Mouse (Mus musculus): Measurements from ENCODE around the gene Gm44790.

- TF ChIP-seq POLR2A (IDR thresholded peaks at IDR 0.05; ENCODE audit: low read depth, low read length) (no peak), CTCF (conservative IDR thresholded peaks at IDR 0.05; ENCODE audit: insufficient read depth, insufficient read length, low read depth, low read length) (no peak)
Observed at GRCm38 (mm10) chr6:86382551-86382950, 43.9 kb upstream of the Gm44790 start.
